Mouse (Mus musculus): ENCODE measurements around the gene AI854703. TPM values are rescaled to one million over a fixed set of nuclear protein-coding genes. Genes with fewer than 3 reads are reported as not detected.

AI854703 gene
- total RNA-seq (2021), result under 1 TPM; 0.37 to 0.39 TPM
- long read RNA-seq, experiment 1, result 0 reads
- long read RNA-seq, experiment 2, result 0 reads

GRCm38 (mm10) chr6:48626464-48626863 lies at the start of gene AI854703:
TSS of gene AI854703 (plus strand) at chr6:48626764.
- no peak for DNase-seq

GRCm38 (mm10) chr6:48578736-48579135 lies 47.8 kb upstream of the AI854703 start:
- no peak for DNase-seq

GRCm38 (mm10) chr6:48579215-48579648 lies 47.3 kb upstream of the AI854703 start:
- peak; percentile 68 to 76 for DNase-seq

GRCm38 (mm10) chr6:48581257-48581656 lies 45.3 kb upstream of the AI854703 start:
- DNase-seq, result no peak

GRCm38 (mm10) chr6:48582037-48582436 lies 44.5 kb upstream of the AI854703 start:
- peak in 1 of 2 experiments; percentile 78 for DNase-seq

- no peak for DNase-seq
Measured at GRCm38 (mm10) chr6:48589194-48589750, 37.3 kb upstream of the AI854703 start, which contains the start of gene Gm45021. TSS of gene Gm45021 (plus strand) at chr6:48589610.

- no peak for DNase-seq
Measured at GRCm38 (mm10) chr6:48591221-48591845, 35.2 kb upstream of the AI854703 start.

GRCm38 (mm10) chr6:48591871-48592270 lies 34.7 kb upstream of the AI854703 start:
- DNase-seq, result no peak

- DNase-seq, result peak; percentile 95 to 97
Measured at GRCm38 (mm10) chr6:48593158-48594042, 33.2 kb upstream of the AI854703 start, which contains the start of the genes Repin1 and Gm44965. TSS of gene Repin1 (plus strand) at chr6:48593883. TSS of gene Gm44965 (plus strand) at chr6:48593941.

GRCm38 (mm10) chr6:48594043-48594738 lies 32.4 kb upstream of the AI854703 start:
- peak; percentile 33 to 60 for DNase-seq

- no peak for DNase-seq
Measured at GRCm38 (mm10) chr6:48595278-48595677, 31.3 kb upstream of the AI854703 start.

- DNase-seq, result no peak
Measured at GRCm38 (mm10) chr6:48596545-48597232, 29.9 kb upstream of the AI854703 start.

GRCm38 (mm10) chr6:48597233-48597625 lies 29.3 kb upstream of the AI854703 start:
- DNase-seq, result no peak

- no peak for DNase-seq
Measured at GRCm38 (mm10) chr6:48600594-48600993, 26.0 kb upstream of the AI854703 start.

GRCm38 (mm10) chr6:48601271-48602079 lies 25.1 kb upstream of the AI854703 start, which contains the start of gene Zfp775:
TSS of gene Zfp775 (plus strand) at chr6:48602063.
- peak; percentile 97 to 98 for DNase-seq

- peak in 1 of 2 experiments; percentile 41 for DNase-seq
Measured at GRCm38 (mm10) chr6:48602080-48602741, 24.4 kb upstream of the AI854703 start.

- DNase-seq, result no peak
Measured at GRCm38 (mm10) chr6:48608124-48608523, 18.4 kb upstream of the AI854703 start.

GRCm38 (mm10) chr6:48609512-48609911 lies 17.1 kb upstream of the AI854703 start:
- no peak for DNase-seq

GRCm38 (mm10) chr6:48610657-48611056 lies 15.9 kb upstream of the AI854703 start:
- no peak for DNase-seq

GRCm38 (mm10) chr6:48613464-48613863 lies 13.1 kb upstream of the AI854703 start:
- no peak for DNase-seq

All from heart, adult 18-20 months (tissue).